ENCODE assay signal across 7 mouse cellular contexts in the genomic region with DNA sequence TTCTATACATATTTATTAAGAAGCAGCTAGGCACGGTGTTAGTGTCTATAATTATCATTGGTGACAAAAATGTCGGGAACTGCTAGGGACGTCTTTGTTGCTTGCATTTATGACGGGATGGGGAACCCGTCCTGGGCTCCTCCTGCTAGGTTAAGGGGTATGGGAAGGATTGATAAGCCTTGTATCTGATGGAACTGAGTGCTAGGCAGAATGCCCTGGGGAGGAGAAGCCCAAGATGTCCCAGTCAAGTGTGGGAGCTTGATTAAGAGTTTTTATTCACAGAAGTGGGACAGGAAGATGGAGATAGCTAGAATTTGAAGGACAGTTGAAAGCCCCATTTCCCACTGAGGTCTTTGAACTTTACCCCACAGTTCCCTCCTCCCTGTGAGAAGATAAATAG. TPM values are rescaled to one million over a fixed set of nuclear protein-coding genes. Genes with fewer than 3 reads are reported as not detected.
DNase-seq lines count a peak whose midpoint lies in the region; ATAC-seq and TF ChIP-seq lines count a peak whose summit lies in the region.

No protein-coding gene starts in this region.

- no peak for TF ChIP-seq POLR2A in ES-Bruce4 (IDR thresholded peaks at IDR 0.05; ENCODE audit: insufficient read depth, low read length)

- no peaks in the 10 kb centered on the region for H3K9me3 ChIP-seq in ES-Bruce4 (replicated peaks; ENCODE audit: control insufficient read depth, insufficient read depth, low read length, poor library complexity, severe bottlenecking)
- H3K9me3 ChIP-seq in forebrain, embryonic 16.5 days (ENCODE audit: control insufficient read depth, low read length): no peaks in the 10 kb centered on the region
- no peaks in the 10 kb centered on the region for H3K9me3 ChIP-seq in liver, embryonic 15.5 days (replicated peaks)

- H3K9ac ChIP-seq in ES-Bruce4 (ENCODE audit: low read depth, poor library complexity, severe bottlenecking): peak overlapping the region; percentile 95
- peak overlapping the region; percentile 91 for H3K9ac ChIP-seq in forebrain, embryonic 16.5 days (replicated peaks; ENCODE audit: low read depth, low read length)
- H3K9ac ChIP-seq in liver, embryonic 15.5 days: peak overlapping the region; percentile 73; the same call in 1 of the 2 replicates

- no peaks in the 10 kb centered on the region for H3K27me3 ChIP-seq in C2C12 (ENCODE audit: control insufficient read depth, insufficient read depth, insufficient read length)
- no peaks in the 10 kb centered on the region for H3K27me3 ChIP-seq in ES-Bruce4 (ENCODE audit: control insufficient read depth, insufficient read depth, low read length, poor library complexity, severe bottlenecking)
- H3K27me3 ChIP-seq in forebrain, embryonic 16.5 days (replicated peaks; ENCODE audit: control insufficient read depth, insufficient read depth, low read length): no peaks in the 10 kb centered on the region
- H3K27me3 ChIP-seq in liver, embryonic 15.5 days: no peaks in the 10 kb centered on the region

- H3K4me3 ChIP-seq in C2C12 (ENCODE audit: insufficient read depth, poor library complexity, severe bottlenecking) (peak overlapping the region; percentile 68), ES-Bruce4 (ENCODE audit: low read depth, low read length) (peak overlapping the region; percentile 90)
- H3K4me3 ChIP-seq in forebrain, embryonic 16.5 days (replicated peaks; ENCODE audit: low read length): peak overlapping the region; percentile 90
- H3K4me3 ChIP-seq in liver, embryonic 15.5 days (replicated peaks): peak overlapping the region; percentile 70

- no peak for TF ChIP-seq EP300 in ES-Bruce4 (IDR thresholded peaks at IDR 0.05; ENCODE audit: insufficient read depth, low read depth, low read length)

- H3K79me2 ChIP-seq in C2C12 (ENCODE audit: control insufficient read depth, insufficient read depth): peaks cover 61% of the 10 kb centered on the region

- H3K27ac ChIP-seq in ES-Bruce4 (ENCODE audit: insufficient read depth, low read length): peak overlapping the region; percentile 21; the same call in 1 of the 2 replicates
- H3K27ac ChIP-seq in forebrain, embryonic 16.5 days (ENCODE audit: low read length): no peak overlapping the region
- H3K27ac ChIP-seq in liver, embryonic 15.5 days (replicated peaks): peak overlapping the region; percentile 53; the same call in 1 of the 2 replicates

- no peak for DNase-seq in embryo, embryonic 11 days
- DNase-seq in thymus, postnatal 0 days (ENCODE audit: low spot score): no peak
- no peak for DNase-seq in ovary, postnatal 10 days (ENCODE audit: low spot score)

- TF ChIP-seq CTCF in C2C12 (IDR thresholded peaks at IDR 0.05; ENCODE audit: control insufficient read depth, insufficient read depth, insufficient read length): no peak
- no peak for TF ChIP-seq CTCF in ES-Bruce4 (IDR thresholded peaks at IDR 0.05; ENCODE audit: low read depth, low read length)

- H3ac ChIP-seq in C2C12 (ENCODE audit: control insufficient read depth, insufficient read length, low read depth): no peak overlapping the region

- H3K4me1 ChIP-seq in ES-Bruce4 (ENCODE audit: control insufficient read depth, insufficient read depth, low read length): peaks cover 7% of the 10 kb centered on the region
- H3K4me1 ChIP-seq in forebrain, embryonic 16.5 days (replicated peaks; ENCODE audit: control insufficient read depth, insufficient read depth, low read length): peaks cover 27% of the 10 kb centered on the region
- H3K4me1 ChIP-seq in liver, embryonic 15.5 days (replicated peaks): peaks cover 51% of the 10 kb centered on the region

- ATAC-seq in forebrain, embryonic 16.5 days: no peak
- peak; percentile 65 for ATAC-seq in liver, embryonic 15.5 days (ENCODE audit: insufficient read depth)

- H3K4me2 ChIP-seq in forebrain, embryonic 16.5 days (ENCODE audit: low read length): peak overlapping the region; percentile 95
- H3K4me2 ChIP-seq in liver, embryonic 15.5 days: peak overlapping the region; percentile 93

- H3K79me3 ChIP-seq in C2C12 (ENCODE audit: low read depth): peaks cover 45% of the 10 kb centered on the region

- WGBS in forebrain, embryonic 16.5 days: 8% methylated on average over 5 of the region's 5 CpGs
- WGBS in liver, embryonic 15.5 days (ENCODE audit: insufficient replicate concordance): 2% methylated on average over 5 of the region's 5 CpGs

- peaks cover under 1% of the 10 kb centered on the region for H3K36me3 ChIP-seq in C2C12 (ENCODE audit: control insufficient read depth, insufficient read depth)
- H3K36me3 ChIP-seq in ES-Bruce4 (ENCODE audit: control insufficient read depth, insufficient read depth, low read length, poor library complexity, severe bottlenecking): peaks cover 9% of the 10 kb centered on the region
- peaks cover 5% of the 10 kb centered on the region for H3K36me3 ChIP-seq in forebrain, embryonic 16.5 days (ENCODE audit: control insufficient read depth, insufficient read depth)
- H3K36me3 ChIP-seq in liver, embryonic 15.5 days (replicated peaks): peaks cover 12% of the 10 kb centered on the region

TF ChIP-seq in C2C12, 6 proteins besides CTCF, POLR2A, EP300 and RAD21:
- TF ChIP-seq MYOG (IDR thresholded peaks at IDR 0.05; ENCODE audit: control insufficient read depth, extremely low read depth, insufficient read length) (no peak), MYOD1 (IDR thresholded peaks at IDR 0.05; ENCODE audit: control insufficient read depth, insufficient read length, low read depth) (no peak), FOSL1 (IDR thresholded peaks at IDR 0.05; ENCODE audit: insufficient read depth, low read length, poor library complexity, severe bottlenecking) (no peak), MAX (IDR thresholded peaks at IDR 0.05) (no peak), CEBPB (IDR thresholded peaks at IDR 0.05; ENCODE audit: low read depth) (no peak), USF1 (IDR thresholded peaks at IDR 0.05; ENCODE audit: low read depth) (no peak)

RNA-seq across cellular contexts. Expression of a gene that starts 1.5 kb away (rescaled TPM):
- polyA plus RNA-seq in C2C12 (2012; fragmentation: generic; extraction: Trizol) (64.4 TPM), ES-Bruce4 (2011; ENCODE audit: insufficient read depth, insufficient read length, low read depth, missing spikeins) (307 and 318 TPM in 2 replicates)
- polyA plus RNA-seq in forebrain, embryonic 16.5 days (2015; fragmentation: Nextera tagmentation; extraction: Ambion mirVana): 138 and 156 TPM in 2 replicates
- 54.5 and 62.7 TPM in 2 replicates for polyA plus RNA-seq in liver, embryonic 15.5 days (2015; fragmentation: Nextera tagmentation; extraction: Ambion mirVana)
- polyA plus RNA-seq in thymus, postnatal 0 days (2015; fragmentation: Nextera tagmentation; extraction: Ambion mirVana): 86.1 and 90.0 TPM in 2 replicates
